Mouse (Mus musculus) heart, adult 2 months (tissue): ENCODE measurements around the gene Ccl28.
"Not testable (repeated sequence)": the region's sequence is repeated elsewhere in the genome, so short reads cannot be mapped to it uniquely, and the experiment has no call there.

Source experiments
- CTCF ChIP-seq: fragments of 200-600 bp; IDR thresholded peaks from 2 replicates; pipeline ENCODE4 v1.8.1; 2022; ENCODE audit warnings: antibody characterized with exemption, mild to moderate bottlenecking, moderate library complexity
- EP300 ChIP-seq: fragments of 200-500 bp; IDR thresholded peaks from 2 replicates; pipeline ENCODE4 v1.6.1; 2011; ENCODE audit warnings: low read depth, low read length, control low read depth; ENCODE audit not compliant: insufficient read depth
- POLR2A ChIP-seq: fragments of 200-500 bp; IDR thresholded peaks from 2 replicates; pipeline ENCODE4 v1.6.1; 2011; ENCODE audit warnings: mild to moderate bottlenecking, low read depth, low read length, control low read depth; ENCODE audit not compliant: insufficient read depth

DNA sequence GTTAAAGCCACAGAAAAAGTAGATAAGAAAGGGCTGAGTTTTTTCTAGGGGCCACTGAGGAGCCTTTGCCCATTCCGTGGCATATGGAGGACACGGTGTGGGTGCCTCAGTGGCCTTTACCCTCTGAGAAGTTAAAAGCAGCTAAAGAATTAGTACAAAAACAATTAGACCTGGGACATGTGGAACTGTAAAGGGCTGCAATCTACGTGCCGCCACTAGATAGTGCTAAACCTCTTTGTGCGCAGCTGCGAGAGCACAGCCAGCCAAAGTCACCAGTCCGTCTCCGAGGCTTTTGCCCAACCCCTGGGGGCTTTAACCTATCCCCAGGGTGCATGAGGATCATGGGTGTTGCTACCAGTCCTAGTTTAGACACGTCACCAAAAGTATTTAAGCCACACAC, 37.8 kb downstream of the Ccl28 start:
- TF ChIP-seq CTCF: peak; percentile 42
- not testable (repeated sequence) for TF ChIP-seq EP300, POLR2A
